Mouse (Mus musculus) kidney, adult 18-20 months (tissue): ENCODE results near the gene Rab44.
"Not testable (repeated sequence)": the region's sequence is repeated elsewhere in the genome, so short reads cannot be mapped to it uniquely, and the experiment has no call there.

Experiments
- DNase-seq: peaks from one replicate; pipeline ENCODE4 v3.0.0; 2021

Gene Rab44

DNA sequence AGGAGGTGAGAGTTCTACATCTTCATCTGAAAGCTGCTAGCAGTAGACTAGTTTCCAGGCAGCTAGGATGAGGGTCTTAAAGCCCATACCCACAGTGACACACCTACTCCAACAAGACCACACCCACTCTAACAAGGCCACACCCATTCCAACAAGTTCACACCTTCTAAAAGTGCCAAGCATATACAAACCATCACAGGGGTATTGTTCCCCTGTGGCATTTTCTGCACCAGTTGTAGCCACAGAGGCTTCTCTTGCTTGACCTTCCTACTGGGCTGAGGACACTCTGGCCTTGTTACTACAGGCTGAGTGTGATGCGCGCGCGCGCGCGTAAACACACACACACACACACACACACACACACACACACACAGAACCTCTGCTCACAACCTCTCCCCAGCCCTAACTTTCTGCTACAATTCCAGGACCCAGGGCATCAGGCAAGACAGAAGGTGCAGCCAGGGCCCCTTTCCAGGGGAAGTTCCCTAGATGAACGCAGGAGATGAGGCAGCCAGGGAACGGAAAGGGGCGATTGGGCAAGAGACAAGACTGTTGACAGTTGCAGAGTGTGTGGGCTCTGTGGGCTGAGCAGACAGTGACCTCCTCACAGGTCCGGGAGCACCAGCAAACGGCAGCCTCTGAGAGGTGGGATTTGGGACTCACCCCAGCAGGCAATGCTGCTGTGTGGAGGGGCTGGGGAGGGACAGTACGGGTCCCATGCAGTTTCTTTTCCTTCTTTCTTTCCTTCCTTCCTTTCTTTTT, at the start of gene Rab44:
Gene Rab44, plus strand, starts transcription at position 555 of the 762 bp plus-strand sequence.
- DNase-seq: no peak

DNA sequence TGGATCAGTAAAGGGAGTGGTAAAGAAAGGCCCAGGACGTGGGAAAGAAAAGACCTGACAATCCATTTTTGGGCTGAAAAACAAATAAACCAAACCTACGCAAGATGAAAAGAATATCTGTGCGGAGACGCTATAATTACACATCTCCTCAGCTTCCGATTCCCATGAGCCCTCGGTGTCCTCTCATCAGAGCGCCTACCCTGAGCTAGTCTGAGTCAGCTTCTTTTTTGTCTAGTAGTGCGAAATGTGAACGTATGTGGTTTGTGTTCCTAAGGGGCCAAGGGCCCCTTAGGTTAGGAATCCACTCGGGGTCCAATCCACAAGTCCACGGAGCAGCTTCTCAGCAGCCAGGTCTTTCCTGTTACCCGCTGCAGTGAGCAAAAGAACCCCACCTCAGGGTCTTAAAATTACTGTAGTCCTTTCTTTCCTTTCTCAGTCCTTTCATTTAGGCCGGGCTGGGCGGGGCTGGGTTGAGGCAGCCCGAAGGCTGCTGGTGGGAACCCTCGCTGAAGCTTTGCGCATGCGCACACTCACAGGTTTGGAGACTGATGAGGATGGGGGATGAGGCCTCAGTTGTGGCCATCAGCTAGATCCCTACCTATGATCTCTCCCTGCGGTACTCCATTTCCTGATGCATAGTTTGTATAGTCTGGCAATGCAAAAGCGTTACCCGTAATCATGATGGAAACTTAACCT, 48.6 kb upstream of the Rab44 start:
- DNase-seq: no peak

DNA sequence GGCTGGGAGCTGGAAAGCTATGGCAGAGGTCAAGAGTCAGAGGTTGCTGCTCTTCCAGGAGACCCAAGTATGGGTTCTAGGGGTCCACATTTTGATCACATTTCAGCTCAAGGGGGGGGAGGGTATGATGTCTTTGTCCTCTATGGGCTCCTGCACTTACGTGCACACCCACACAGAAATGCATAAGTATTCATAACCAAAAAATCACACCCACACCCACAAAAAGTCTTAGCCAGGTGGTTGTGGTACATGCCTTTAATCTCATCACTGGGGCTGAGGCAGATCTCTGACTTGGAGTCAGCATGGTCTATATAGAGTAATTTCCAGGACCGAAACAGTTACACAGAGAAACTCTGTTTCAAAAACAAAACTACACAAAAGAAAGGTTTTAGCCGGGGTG, 48.0 kb upstream of the Rab44 start:
- no peak for DNase-seq

DNA sequence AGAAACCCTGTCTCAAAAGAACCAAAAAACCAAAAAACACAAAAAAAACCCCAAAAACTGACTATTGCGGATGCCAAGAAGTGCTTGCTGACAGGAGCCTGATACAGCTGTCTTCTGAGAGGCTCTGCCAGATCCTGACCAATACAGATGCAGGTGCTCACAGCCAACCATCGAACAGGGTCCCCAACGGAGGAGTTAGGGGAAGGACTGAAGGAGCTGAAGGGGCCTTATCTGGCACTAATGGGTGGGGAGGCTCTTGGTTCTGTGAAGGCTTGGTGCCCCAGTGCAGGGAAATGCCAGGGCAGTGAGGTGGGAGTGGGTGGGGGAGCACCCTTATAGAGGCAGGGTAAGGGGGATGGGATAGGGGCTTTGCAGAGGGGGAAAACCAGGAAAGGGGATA, 46.5 kb upstream of the Rab44 start:
- DNase-seq: not testable (repeated sequence)

DNA sequence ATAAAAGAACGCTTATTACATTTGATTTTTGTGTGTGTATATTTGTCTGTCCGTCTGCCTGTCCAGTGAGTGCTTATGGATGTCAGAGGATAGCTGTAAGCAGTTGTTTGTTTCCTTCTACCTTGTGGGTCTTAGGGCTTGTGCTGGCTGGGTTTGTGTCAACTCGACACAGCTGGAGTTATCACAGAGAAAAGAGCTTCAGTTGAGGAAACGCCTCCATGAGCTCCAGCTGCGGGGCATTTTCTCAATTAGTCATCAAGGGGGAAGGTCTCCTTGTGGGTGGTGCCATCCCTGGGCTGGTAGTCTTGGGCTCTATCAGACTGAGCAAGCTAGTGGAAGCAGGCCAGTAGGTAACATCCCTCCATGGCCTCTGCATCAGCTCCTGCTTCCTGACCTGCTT, 46.1 kb upstream of the Rab44 start:
- no peak for DNase-seq

DNA sequence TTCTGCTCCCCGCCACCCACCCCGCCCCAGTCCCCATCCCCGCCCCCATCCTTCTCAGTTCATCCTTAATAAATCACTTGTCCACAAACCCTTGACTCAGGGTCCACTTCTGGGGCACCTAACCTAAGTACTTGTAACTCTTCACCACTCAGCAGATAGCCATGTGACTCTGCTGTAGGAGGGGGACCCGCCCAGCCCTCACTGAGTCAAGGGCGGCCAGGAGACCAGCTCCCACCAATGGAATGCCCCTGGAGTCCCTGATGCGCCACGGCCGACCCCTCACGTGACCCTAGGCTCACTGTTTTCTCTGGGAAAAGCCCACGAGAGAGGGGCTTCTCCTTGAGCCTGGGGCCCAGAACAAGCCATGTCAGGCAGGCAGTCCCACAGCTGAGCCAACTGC, 44.9 kb upstream of the Rab44 start:
- DNase-seq: no peak

DNA sequence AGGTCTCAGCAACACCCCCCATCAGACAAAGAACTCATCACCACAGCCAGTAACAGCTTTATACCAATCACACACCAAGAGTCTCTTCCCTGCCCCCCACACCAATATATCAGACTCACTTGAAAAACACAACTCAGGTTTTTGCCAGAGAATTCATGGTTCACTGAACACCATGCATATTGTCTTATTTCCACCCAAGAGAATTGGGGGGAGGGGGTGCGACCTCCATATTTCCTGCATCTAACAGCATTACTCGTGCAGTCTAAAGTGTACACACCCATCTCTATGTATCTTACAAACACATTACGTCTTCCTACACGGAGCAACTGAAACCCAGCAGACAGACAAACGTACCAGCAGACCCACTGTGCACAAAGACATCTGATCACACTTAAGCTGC, 42.1 kb upstream of the Rab44 start:
- DNase-seq: no peak

DNA sequence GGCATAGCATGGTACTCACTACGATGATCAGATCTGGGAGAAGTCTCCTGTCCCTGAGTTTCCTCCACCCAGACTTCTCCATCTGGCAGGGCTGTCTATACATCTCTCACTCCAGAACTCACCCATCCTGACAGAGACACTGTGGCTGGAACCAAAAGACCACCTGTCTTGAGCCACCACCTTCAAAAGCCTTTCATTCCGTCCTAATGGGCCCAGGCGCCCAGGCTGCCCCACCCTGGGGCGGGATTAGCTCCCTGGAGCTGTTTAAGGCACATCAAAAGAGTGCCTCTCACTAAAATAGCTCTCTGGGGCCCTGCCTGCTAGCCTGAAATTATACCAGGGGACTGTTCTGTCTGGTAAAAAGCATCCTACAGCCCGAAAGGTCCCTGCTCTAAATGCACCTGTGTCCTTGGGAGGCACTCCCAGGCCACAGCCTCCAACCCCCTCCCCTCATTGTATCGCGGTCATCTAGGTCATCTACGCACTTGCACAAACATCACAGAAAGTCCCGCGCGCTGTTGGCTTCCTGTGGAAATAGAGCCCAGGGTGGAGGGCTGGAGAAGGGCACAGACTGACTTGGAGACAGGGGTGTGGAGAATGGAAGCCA, 41.1 kb upstream of the Rab44 start:
- DNase-seq: no peak

DNA sequence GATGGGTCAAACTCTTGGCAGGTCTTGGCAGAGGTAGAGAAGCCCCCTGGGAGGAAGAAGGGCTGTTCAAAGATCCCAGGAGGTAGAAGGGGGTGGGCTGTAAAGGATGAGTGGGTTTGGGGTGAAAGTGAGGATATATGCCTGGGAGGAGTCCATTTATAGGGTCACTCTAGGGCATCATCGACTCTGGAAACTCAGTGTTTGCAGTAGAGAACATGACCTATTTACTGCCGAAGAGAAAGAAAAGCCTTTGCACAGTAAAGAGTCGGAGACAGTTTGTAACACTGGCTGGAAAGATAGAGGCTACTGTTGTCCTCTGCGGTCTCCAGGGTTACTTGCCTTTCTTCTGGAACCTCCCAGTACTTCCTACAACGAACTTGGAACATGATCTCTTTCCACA, 40.6 kb upstream of the Rab44 start:
- no peak for DNase-seq

DNA sequence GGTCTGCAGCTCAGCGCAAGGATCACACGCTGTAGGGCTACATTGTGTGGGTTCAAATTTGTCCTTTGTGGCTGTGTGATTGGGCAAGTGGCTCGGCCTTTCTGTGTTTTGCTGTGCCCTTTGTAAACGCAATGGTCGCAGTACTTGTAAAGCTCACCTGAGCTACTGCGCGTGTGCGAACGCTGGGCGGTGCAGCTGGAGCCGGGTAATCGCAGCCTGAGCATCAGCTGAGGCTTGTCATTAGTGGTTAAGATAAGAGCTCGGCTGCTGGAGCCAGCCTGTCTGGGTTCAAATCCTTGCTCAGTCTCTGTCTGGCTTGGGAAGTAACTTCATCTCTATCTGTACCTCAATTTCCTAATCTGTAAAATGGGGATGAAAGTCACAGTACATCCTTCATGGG, 39.9 kb upstream of the Rab44 start:
- no peak for DNase-seq

DNA sequence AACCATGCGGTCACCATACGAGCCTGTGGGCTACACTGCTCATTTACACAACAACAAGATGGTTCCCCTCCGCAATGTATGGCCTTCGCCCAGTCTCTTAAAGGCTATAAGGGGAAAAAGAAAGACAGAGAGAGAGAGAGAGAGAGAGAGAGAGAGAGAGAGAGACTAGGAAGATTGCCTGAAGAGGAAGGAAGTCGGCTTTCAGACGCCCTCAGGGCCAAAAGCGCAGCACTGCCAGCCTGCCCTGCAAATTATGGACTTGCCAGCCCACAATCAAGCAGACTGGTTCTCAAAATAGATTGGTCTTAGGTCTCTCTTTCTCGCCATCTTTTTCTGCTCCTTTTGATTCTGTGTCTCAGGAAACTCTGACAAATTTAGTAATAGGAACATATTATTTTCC, 37.7 kb upstream of the Rab44 start:
- DNase-seq: no peak

DNA sequence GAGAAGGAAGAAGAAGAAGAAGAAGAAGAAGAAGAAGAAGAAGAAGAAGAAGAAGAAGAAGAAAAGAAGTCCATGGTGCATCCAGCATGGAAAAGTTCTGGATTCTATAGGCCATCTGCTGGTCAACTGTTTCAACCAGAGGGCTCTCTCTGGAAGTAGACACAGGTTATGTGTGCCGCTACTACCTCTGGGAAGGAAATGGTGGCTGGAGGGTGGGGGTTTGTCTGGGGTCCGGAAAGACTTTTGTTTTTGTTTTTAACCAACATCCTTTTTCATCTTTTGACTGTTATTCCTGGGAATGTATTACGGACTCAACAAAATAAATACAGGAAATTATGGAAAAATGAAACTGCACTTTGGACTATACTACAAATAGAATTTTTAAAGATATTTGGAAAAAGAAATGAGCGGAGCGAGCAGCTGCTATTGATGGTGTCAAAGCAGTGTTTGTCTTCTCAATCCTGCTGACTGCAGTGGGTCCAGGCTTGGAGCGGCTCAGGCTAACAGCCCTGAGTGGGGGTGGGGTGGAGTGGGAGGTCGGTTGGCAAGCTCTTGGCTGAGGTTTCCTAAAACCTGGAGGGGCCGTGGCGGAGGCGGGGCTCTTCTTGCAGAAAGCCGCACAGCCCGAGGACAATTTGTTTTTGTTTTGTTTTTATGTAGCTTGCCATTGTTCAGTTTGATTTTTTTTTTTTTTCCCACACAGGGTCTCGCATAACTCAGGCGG, 36.0 kb upstream of the Rab44 start:
- DNase-seq: peak; percentile 28

DNA sequence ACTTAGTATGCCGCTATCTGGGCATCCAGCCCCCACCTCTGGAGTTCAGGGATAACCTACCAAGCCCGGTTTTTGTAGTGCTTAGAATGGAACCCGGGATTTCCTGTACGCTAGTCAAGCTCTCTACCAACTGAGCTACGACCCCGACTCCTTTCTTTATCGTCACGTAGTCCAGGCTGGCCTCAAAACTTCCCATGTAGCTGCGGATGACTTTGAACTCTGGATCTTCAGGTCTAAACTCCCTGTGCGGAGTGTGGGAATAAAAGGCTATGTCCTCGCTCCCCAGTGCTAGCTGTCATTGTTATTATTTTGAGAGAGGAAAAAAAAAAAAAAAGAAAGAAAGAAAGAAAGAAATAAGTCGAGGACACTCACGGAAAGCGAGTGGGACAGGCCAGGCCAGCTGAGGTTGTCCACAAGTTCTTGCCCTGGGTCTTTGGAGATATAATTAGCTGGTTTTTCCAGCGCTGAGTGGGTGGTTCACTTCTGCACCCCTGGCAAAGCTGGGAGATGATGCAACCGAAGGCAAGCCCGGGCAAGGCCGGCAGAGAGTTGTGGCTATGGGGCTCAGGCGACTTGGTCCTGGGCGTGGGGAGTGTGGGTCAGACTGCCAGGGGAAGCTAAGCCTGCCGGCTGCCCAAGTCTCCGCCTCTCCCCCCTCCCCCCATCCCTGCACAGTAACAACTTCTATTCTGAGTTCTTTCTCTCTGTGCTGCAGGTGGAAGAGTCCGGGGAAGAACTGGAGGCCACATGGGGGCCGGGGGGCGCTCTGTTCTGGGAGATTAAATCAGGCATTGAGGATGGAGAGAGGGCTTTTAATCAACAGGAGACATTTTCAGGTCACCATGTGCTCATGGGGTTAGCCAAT, 35.2 kb upstream of the Rab44 start:
- DNase-seq: peak; percentile 25

DNA sequence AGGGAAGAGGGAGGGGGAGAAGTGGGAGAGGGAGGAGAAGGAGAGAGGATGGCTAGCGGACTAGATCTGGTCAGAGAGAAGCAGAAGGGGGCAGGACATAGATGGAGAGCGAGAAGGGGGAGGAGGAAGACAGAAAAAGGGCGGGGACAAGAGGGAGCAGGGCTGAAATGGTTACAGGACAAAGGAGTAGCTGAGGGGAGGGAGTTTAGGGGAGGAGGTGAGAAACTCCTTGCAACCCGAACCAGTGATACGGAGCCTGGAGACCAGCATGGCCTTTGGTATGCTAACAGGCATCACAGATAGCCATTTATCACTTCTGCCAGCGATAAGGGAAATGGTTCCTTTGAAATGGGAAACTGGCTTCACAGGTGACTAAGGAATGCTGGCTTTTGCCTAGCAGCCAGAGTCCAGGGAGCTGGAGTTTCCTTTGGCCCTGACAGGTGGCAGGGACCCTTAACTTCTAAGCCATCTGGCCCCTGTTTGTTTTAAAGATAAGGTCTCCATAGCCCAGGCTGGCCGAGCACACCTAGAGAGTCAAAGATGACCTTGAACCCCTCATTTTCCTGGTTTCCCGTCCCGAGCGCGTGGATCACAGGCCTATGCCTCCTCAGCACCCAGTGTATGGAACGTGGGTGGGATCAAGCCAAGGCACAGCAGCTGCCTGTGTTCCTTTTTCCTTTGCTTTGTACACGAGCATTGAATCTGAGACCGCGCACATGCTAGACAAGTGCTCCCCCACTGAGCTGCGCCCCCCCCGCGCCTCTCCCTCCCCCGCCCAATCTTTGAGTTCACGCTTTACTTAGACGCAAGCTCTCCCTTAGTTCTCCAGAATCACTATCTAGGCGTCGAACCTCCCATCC, 33.0 kb upstream of the Rab44 start:
- DNase-seq: no peak

DNA sequence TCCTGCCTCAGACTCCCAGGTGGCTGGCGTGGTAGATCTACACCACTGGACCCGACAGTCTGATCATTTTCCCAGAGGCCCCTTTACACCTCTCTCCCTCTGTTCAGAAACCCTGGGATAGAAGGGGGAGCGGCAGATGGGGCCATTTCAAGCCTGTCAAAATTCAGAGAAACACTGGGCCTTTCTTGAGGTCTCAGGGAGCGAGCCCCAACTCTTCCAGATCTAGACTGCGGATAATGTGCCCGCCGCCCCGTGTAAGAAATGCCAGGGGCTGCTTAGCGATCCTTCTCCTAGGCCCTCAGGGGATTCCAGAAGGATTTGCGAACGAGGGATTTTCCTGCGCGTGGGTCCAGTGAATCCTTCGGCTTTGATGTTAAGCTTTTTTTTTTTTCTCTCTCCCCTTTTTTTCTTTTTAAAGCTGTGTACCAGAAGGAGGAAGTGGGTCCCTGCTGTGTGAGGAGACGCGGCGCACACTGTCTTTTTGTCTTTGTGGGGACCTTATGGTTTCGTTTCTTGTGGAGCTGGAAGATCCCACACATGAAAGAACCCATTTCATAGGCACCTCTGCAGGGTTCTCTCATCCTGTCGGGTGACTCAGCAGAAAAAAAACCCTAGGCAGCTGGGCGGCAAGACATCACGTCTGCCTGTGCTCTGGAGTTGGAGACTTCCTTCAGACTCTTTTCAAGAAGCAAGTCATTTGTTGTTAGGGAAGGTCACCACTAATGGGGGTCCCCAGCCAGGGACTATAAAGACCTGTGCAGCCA, 32.1 kb upstream of the Rab44 start:
- no peak for DNase-seq

DNA sequence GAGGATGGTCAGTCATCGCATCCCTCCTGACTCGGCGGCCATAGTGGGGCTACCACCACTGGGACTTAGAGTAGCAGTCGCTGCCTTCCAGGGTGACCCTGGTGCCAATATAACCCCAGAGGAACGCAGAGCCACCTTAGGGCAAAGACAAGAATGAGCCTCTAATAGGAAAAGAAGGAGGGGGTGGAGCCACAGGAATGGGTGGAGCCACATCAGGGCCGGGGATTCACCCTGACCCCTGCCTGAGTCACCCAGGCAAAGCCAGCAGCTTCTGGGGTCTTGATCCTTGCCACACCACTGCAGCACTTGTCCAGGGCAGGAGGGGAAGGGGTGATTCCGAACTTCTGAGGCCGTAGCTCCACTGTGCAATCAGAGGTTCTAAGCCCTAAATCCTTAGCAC, 30.4 kb upstream of the Rab44 start:
- no peak for DNase-seq

DNA sequence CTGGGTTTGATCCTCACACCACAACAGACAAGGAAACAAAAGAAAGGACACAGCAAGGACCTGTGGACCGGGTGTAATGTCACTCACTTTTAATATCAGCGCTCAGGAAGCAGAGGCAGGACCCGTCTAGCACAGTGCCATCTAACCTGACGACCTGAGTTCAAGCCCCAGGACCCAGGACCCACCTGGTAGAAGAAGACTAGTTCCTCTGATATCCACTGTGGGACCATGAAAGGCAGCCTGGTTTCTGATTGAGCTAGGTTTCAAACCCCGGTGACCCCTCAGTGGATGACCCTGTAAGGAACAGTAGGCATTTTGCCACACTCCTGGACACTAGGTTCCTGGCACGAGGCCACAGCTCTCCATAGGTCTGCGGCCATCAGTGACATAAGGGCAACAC, 29.3 kb upstream of the Rab44 start:
- DNase-seq: no peak

DNA sequence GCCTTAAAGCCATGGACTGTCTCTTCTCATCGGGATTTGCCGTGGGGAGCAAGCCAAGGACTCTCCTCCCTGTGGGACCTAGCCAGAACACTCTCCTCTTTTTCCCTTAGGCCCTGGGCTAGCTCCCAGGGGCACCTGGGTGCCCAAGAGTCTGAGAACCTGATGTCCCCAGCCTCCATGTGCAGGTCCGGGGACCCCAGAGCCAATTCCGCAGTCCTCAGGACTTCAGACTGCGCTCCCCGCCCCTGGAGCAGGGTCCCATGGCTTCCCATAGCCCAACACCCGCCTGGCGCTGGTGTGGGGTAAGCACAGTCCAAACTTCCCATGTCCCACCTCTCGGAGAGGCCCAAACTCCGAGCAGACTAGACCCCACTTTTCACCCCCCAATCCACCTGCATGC, 28.7 kb upstream of the Rab44 start:
- DNase-seq: no peak

DNA sequence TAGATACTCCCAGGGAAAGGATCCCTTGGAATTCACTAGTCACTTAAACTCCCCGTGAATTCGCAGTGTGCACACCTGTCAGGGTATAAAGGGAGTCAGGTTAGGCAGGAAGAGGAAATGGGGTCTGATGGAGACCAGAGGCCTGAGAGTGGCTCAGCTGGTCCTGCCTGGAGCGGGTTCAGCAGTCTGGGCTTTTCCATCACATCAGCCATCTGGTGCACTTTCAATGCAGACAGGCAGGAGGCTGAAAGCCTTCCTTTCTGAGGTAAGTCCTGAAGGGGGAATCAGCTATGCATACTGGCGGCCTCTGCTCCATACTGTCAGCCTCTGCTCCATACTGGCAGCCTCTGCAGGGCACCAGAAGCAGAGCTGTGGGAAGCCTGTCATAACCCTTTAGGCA, 27.0 kb upstream of the Rab44 start:
- DNase-seq: no peak

DNA sequence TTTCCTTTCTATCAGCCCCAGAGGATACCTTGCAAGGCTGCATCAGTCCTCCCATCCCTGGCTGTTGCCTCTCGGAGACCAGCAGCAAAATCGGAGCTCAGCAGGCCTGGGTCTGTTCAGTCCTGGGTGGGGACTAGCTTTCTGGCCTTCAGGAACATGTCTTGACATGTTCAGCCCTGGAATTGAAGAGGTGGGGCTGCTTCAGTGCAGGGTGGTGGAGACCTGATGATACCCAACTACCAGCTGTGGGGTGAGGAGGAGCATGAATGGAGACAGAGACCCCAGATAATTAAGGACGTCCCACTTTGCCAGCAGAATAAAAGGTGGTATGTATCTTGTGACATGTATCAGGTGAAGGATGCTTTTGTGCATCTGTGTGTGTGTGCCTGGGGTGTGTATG, 23.2 kb upstream of the Rab44 start, which contains the start of gene Cdkn1a:
Gene Cdkn1a, plus strand, starts transcription at position 201 of the 400 bp plus-strand sequence.
- no peak for DNase-seq
